Mouse (Mus musculus) B cell, adult 2 months (primary cell): ENCODE data around the gene Dok5.

Experiments used
- DNase-seq, 2 experiments: peaks; one replicate each; pipeline ENCODE4 v3.0.0; 2022

Dok5 gene

GRCm38 (mm10) chr2:170739713-170740365, 8.2 kb downstream of the Dok5 start:
- DNase-seq, result no peak

- DNase-seq, result no peak
Measured at GRCm38 (mm10) chr2:170743521-170743920, 11.9 kb downstream of the Dok5 start.

GRCm38 (mm10) chr2:170748901-170749300, 17.3 kb downstream of the Dok5 start:
- DNase-seq, result no peak

GRCm38 (mm10) chr2:170752191-170752850, 20.7 kb downstream of the Dok5 start:
- DNase-seq, result no peak

- no peak for DNase-seq
Measured at GRCm38 (mm10) chr2:170755817-170756216, 24.2 kb downstream of the Dok5 start.

GRCm38 (mm10) chr2:170756667-170757066, 25.1 kb downstream of the Dok5 start:
- DNase-seq, result no peak

- no peak for DNase-seq
Measured at GRCm38 (mm10) chr2:170757228-170757875, 25.7 kb downstream of the Dok5 start.

GRCm38 (mm10) chr2:170758201-170758600, 26.6 kb downstream of the Dok5 start:
- DNase-seq, result no peak

GRCm38 (mm10) chr2:170764704-170765103, 33.1 kb downstream of the Dok5 start:
- no peak for DNase-seq

GRCm38 (mm10) chr2:170767243-170767642, 35.6 kb downstream of the Dok5 start:
- no peak for DNase-seq

- DNase-seq, result no peak
Measured at GRCm38 (mm10) chr2:170768699-170769098, 37.1 kb downstream of the Dok5 start.

- DNase-seq, result no peak
Measured at GRCm38 (mm10) chr2:170771555-170771954, 39.9 kb downstream of the Dok5 start.

- no peak for DNase-seq
Measured at GRCm38 (mm10) chr2:170772126-170772884, 40.7 kb downstream of the Dok5 start.

- DNase-seq, result no peak
Measured at GRCm38 (mm10) chr2:170772885-170773270, 41.3 kb downstream of the Dok5 start.

- DNase-seq, result no peak
Measured at GRCm38 (mm10) chr2:170775577-170775976, 44.0 kb downstream of the Dok5 start.

- DNase-seq, result no peak
Measured at GRCm38 (mm10) chr2:170776107-170776506, 44.5 kb downstream of the Dok5 start.

GRCm38 (mm10) chr2:170777572-170777971, 46.0 kb downstream of the Dok5 start:
- DNase-seq, result no peak

GRCm38 (mm10) chr2:170780010-170780750, 48.6 kb downstream of the Dok5 start:
- DNase-seq, result no peak

GRCm38 (mm10) chr2:170788101-170788500, 56.5 kb downstream of the Dok5 start:
- no peak for DNase-seq

GRCm38 (mm10) chr2:170791332-170792017, 59.9 kb downstream of the Dok5 start:
- DNase-seq, result no peak

GRCm38 (mm10) chr2:170795242-170795641, 63.6 kb downstream of the Dok5 start:
- no peak for DNase-seq

GRCm38 (mm10) chr2:170802984-170803383, 71.4 kb downstream of the Dok5 start:
- no peak for DNase-seq
